Mouse (Mus musculus): ENCODE data around the gene Ehhadh. TPM values are rescaled to one million over a fixed set of nuclear protein-coding genes. Genes with fewer than 3 reads are reported as not detected.

The Ehhadh gene
- total and polyA plus RNA-seq, 3 experiments = 0.01 to 0.11 TPM; not detected in 1

- no peak for DNase-seq (ENCODE audit: low spot score)
- Histone ChIP-seq H3K4me1 (ENCODE audit: insufficient read depth, low read depth, low read length) (no peaks in the 10 kb centered on the region), H3K4me3 (ENCODE audit: low read depth, low read length) (no peak overlapping the region), H3K36me3 (replicated peaks) (no peaks in the 10 kb centered on the region), H3K9me3 (replicated peaks) (no peaks in the 10 kb centered on the region), H3K27me3 (ENCODE audit: insufficient read depth, low read length) (peaks cover 20% of the 10 kb centered on the region)
- ATAC-seq (ENCODE audit: extremely low read depth, insufficient number of reproducible peaks, low FRiP score, poor library complexity, severe bottlenecking) = no peak
- no peak for TF ChIP-seq CTCF (IDR thresholded peaks at IDR 0.05; ENCODE audit: low read depth, low read length)
- TF ChIP-seq TAL1 (conservative IDR thresholded peaks at IDR 0.05; ENCODE audit: low read depth, low read length) = no peak
- TF ChIP-seq GATA1 (IDR thresholded peaks at IDR 0.05; ENCODE audit: borderline replicate concordance, low read length) = no peak
- no peak for TF ChIP-seq GATA2 (IDR thresholded peaks at IDR 0.05; ENCODE audit: borderline replicate concordance, low read depth, low read length)
- no peak for TF ChIP-seq POLR2AphosphoS5 (IDR thresholded peaks at IDR 0.05; ENCODE audit: insufficient replicate concordance, low read depth, low read length)
Measured at GRCm38 (mm10) chr16:21768255-21768654, 19.4 kb downstream of the Ehhadh start.

DNA sequence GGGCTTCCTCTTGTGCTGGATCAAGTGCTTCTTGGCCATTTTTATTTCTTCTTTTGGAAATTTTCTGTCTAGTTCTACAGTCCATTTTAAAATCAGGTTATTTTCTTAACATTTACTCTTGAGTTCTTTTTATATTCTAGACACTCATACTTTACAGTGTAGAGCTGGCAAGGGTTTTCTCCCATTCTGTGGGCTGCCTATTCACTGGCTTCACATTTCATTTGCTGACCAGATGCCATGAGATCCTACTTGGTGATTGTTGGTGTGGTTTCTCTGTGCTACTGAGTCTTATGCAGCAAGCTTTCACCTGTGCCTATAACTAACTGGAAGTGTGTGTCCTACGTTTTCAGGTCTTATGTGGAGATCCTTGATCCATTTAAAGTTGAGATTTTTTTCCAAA is 29.2 kb downstream of the Ehhadh start:
- ATAC-seq (ENCODE audit: extremely low read depth, insufficient number of reproducible peaks, low FRiP score, poor library complexity, severe bottlenecking) (no peak), DNase-seq (ENCODE audit: low spot score) (no peak)
- TF ChIP-seq GATA1 (IDR thresholded peaks at IDR 0.05; ENCODE audit: borderline replicate concordance, low read length) = no peak
- no peak for TF ChIP-seq GATA2 (IDR thresholded peaks at IDR 0.05; ENCODE audit: borderline replicate concordance, low read depth, low read length)
- TF ChIP-seq TAL1 (conservative IDR thresholded peaks at IDR 0.05; ENCODE audit: low read depth, low read length) = no peak
- no peak for TF ChIP-seq POLR2AphosphoS5 (IDR thresholded peaks at IDR 0.05; ENCODE audit: insufficient replicate concordance, low read depth, low read length)
- no peak for TF ChIP-seq CTCF (IDR thresholded peaks at IDR 0.05; ENCODE audit: low read depth, low read length)
- Histone ChIP-seq H3K36me3 (replicated peaks) (no peaks in the 10 kb centered on the region), H3K27me3 (ENCODE audit: insufficient read depth, low read length) (0 out of 2 replicates have a peak, but pooled peaks cover 2% of the 10 kb centered on the region), H3K4me1 (ENCODE audit: insufficient read depth, low read depth, low read length) (no peaks in the 10 kb centered on the region), H3K9me3 (replicated peaks) (no peaks in the 10 kb centered on the region), H3K4me3 (ENCODE audit: low read depth, low read length) (no peak overlapping the region)

DNA sequence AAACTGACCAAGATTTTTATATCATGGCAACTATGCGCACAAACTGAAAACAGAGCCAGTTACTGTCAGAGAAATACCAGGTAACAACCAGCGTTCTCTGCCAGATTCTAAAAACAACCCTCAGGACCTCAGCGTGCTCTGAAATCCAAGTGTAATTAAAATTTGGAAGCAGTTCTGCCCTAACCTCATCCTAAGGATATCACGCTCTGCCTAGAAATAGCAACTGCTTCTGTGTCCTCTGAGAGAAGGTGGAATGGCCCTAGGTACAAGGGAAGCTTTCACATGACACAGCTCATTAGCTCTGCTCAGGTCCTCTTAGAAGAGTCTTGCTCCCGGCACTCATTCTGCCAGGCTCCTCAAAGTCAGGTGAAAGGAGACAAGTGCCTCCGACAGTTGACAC is 44.2 kb downstream of the Ehhadh start:
- TF ChIP-seq POLR2AphosphoS5 (IDR thresholded peaks at IDR 0.05; ENCODE audit: insufficient replicate concordance, low read depth, low read length) (no peak), TAL1 (conservative IDR thresholded peaks at IDR 0.05; ENCODE audit: low read depth, low read length) (no peak), CTCF (IDR thresholded peaks at IDR 0.05; ENCODE audit: low read depth, low read length) (no peak), GATA1 (IDR thresholded peaks at IDR 0.05; ENCODE audit: borderline replicate concordance, low read length) (no peak), GATA2 (IDR thresholded peaks at IDR 0.05; ENCODE audit: borderline replicate concordance, low read depth, low read length) (no peak)
- Histone ChIP-seq H3K36me3 (replicated peaks) (no peaks in the 10 kb centered on the region), H3K4me3 (ENCODE audit: low read depth, low read length) (no peak overlapping the region), H3K27me3 (ENCODE audit: insufficient read depth, low read length) (no peaks in the 10 kb centered on the region), H3K4me1 (ENCODE audit: insufficient read depth, low read depth, low read length) (no peaks in the 10 kb centered on the region), H3K9me3 (replicated peaks) (no peaks in the 10 kb centered on the region)
- no peak for DNase-seq (ENCODE audit: low spot score)
- ATAC-seq (ENCODE audit: extremely low read depth, insufficient number of reproducible peaks, low FRiP score, poor library complexity, severe bottlenecking) = no peak

DNA sequence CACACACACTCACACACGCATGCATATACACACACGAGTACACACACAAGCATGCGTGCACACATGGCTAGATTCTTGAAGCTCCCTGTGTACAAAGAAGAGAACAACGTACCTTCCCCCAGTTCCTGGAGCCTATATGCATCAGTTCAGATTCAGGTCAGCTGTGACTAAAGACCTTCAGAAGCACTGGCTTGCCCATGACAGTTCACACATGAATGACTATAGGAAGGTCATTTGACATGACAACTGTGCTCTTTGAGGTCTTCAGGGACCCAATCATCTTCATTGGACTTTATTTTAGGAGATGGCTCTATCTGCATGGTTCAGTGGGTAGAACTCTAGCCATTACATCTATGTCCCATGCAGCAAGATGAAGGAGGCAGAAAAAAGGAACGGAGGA is 44.7 kb downstream of the Ehhadh start:
- TF ChIP-seq POLR2AphosphoS5 (IDR thresholded peaks at IDR 0.05; ENCODE audit: insufficient replicate concordance, low read depth, low read length) = no peak
- TF ChIP-seq GATA1 (IDR thresholded peaks at IDR 0.05; ENCODE audit: borderline replicate concordance, low read length) = no peak
- TF ChIP-seq TAL1 (conservative IDR thresholded peaks at IDR 0.05; ENCODE audit: low read depth, low read length) = no peak
- TF ChIP-seq CTCF (IDR thresholded peaks at IDR 0.05; ENCODE audit: low read depth, low read length) = no peak
- TF ChIP-seq GATA2 (IDR thresholded peaks at IDR 0.05; ENCODE audit: borderline replicate concordance, low read depth, low read length) = no peak

DNA sequence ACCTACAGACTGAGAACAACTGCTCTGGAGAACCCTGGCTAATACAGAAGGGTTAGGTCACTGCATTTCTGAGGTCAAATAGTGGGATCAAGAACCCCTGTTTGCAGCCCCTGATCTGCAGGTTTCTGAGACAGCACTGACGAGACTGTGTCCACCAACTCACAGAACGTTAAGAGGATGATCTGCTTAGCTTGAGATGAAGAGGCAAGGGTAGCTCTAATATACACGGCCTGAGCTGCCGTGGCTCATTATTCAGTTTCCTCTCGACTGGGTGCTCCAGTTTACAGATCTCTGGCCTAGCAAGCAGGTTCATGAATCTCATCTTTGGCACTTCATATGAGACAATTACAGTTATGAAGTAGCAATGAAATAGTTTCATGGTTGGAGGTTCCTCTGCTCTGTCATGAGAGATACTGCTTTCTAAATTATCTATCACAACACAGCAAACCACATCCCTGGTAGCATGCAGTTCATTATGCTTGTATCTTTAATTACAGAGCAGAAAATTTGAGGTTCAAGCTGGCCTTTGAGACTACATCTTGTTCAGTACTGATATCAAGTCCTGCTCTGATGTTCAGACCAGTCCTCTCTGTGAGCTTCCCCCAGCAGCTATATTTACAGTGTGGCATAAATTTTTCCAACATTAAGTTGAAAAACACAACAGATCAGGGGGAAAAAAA is 45.3 kb downstream of the Ehhadh start:
- no peak for DNase-seq (ENCODE audit: low spot score)

More for the DNA sequence above, 44.7 kb downstream of the Ehhadh start:
- no peak overlapping the region for H3K4me3 ChIP-seq (ENCODE audit: low read depth, low read length)
- H3K9me3 ChIP-seq (replicated peaks) = no peaks in the 10 kb centered on the region
- DNase-seq (ENCODE audit: low spot score) (no peak), ATAC-seq (ENCODE audit: extremely low read depth, insufficient number of reproducible peaks, low FRiP score, poor library complexity, severe bottlenecking) (no peak)
- no peaks in the 10 kb centered on the region for H3K36me3 ChIP-seq (replicated peaks)
- H3K27me3 ChIP-seq (ENCODE audit: insufficient read depth, low read length) = no peaks in the 10 kb centered on the region
- H3K4me1 ChIP-seq (ENCODE audit: insufficient read depth, low read depth, low read length) = no peaks in the 10 kb centered on the region

GRCm38 (mm10) chr16:21741542-21741941 is 46.1 kb downstream of the Ehhadh start:
- DNase-seq (ENCODE audit: low spot score) = no peak
- ATAC-seq (ENCODE audit: extremely low read depth, insufficient number of reproducible peaks, low FRiP score, poor library complexity, severe bottlenecking) = no peak
- no peaks in the 10 kb centered on the region for H3K9me3 ChIP-seq (replicated peaks)
- H3K36me3 ChIP-seq (replicated peaks) = no peaks in the 10 kb centered on the region
- H3K4me3 ChIP-seq (ENCODE audit: low read depth, low read length) = no peak overlapping the region
- H3K27me3 ChIP-seq (ENCODE audit: insufficient read depth, low read length) = no peaks in the 10 kb centered on the region
- H3K4me1 ChIP-seq (ENCODE audit: insufficient read depth, low read depth, low read length) = no peaks in the 10 kb centered on the region
- TF ChIP-seq GATA2 (IDR thresholded peaks at IDR 0.05; ENCODE audit: borderline replicate concordance, low read depth, low read length) (no peak), CTCF (IDR thresholded peaks at IDR 0.05; ENCODE audit: low read depth, low read length) (no peak), GATA1 (IDR thresholded peaks at IDR 0.05; ENCODE audit: borderline replicate concordance, low read length) (no peak), TAL1 (conservative IDR thresholded peaks at IDR 0.05; ENCODE audit: low read depth, low read length) (no peak), POLR2AphosphoS5 (IDR thresholded peaks at IDR 0.05; ENCODE audit: insufficient replicate concordance, low read depth, low read length) (no peak)

More for the DNA sequence above, 45.3 kb downstream of the Ehhadh start:
- no peaks in the 10 kb centered on the region for H3K4me1 ChIP-seq (ENCODE audit: insufficient read depth, low read depth, low read length)
- H3K36me3 ChIP-seq (replicated peaks) = no peaks in the 10 kb centered on the region
- no peaks in the 10 kb centered on the region for H3K9me3 ChIP-seq (replicated peaks)
- ATAC-seq (ENCODE audit: extremely low read depth, insufficient number of reproducible peaks, low FRiP score, poor library complexity, severe bottlenecking) = no peak
- no peak overlapping the region for H3K4me3 ChIP-seq (ENCODE audit: low read depth, low read length)
- no peaks in the 10 kb centered on the region for H3K27me3 ChIP-seq (ENCODE audit: insufficient read depth, low read length)
- no peak for TF ChIP-seq GATA2 (IDR thresholded peaks at IDR 0.05; ENCODE audit: borderline replicate concordance, low read depth, low read length)
- no peak for TF ChIP-seq POLR2AphosphoS5 (IDR thresholded peaks at IDR 0.05; ENCODE audit: insufficient replicate concordance, low read depth, low read length)
- TF ChIP-seq TAL1 (conservative IDR thresholded peaks at IDR 0.05; ENCODE audit: low read depth, low read length) = no peak
- no peak for TF ChIP-seq GATA1 (IDR thresholded peaks at IDR 0.05; ENCODE audit: borderline replicate concordance, low read length)
- no peak for TF ChIP-seq CTCF (IDR thresholded peaks at IDR 0.05; ENCODE audit: low read depth, low read length)
